Mouse (Mus musculus) small intestine, adult 2 months (tissue): ENCODE data around the gene Gm20388. TPM values are rescaled to one million over a fixed set of nuclear protein-coding genes. Genes with fewer than 3 reads are reported as not detected.

Source experiments
- H3K27ac ChIP-seq: fragments of 200-500 bp; 2 replicates; pipeline ENCODE4 v1.5.1; 2012; ENCODE audit warnings: low read depth, low read length, control low read depth, inconsistent platforms; ENCODE audit not compliant: insufficient read depth
- H3K27me3 ChIP-seq: fragments of 200-500 bp; 2 replicates; pipeline ENCODE4 v1.6.1; 2012; ENCODE audit warnings: mild to moderate bottlenecking, moderate library complexity, low read length, inconsistent platforms; ENCODE audit not compliant: control insufficient read depth, insufficient read depth
- H3K36me3 ChIP-seq: fragments of 200-500 bp; 2 replicates; pipeline ENCODE4 v1.6.1; 2012; ENCODE audit warnings: mild to moderate bottlenecking, low read length, control low read depth, inconsistent platforms; ENCODE audit not compliant: control insufficient read depth, insufficient read depth
- H3K4me1 ChIP-seq: fragments of 200-500 bp; 2 replicates; pipeline ENCODE4 v1.6.1; 2012; ENCODE audit warnings: low read length, inconsistent platforms, mixed read lengths; ENCODE audit not compliant: control insufficient read depth, insufficient read depth, insufficient read length
- H3K4me3 ChIP-seq: fragments of 200-500 bp; 2 replicates; pipeline ENCODE4 v1.5.1; 2012; ENCODE audit warnings: low read depth, mild to moderate bottlenecking, control low read depth, inconsistent platforms, low read length, moderate library complexity
- CTCF ChIP-seq: fragments of 200-500 bp; IDR thresholded peaks from 2 replicates; pipeline ENCODE4 v1.5.1; 2012; ENCODE audit warnings: low read depth, mild to moderate bottlenecking, control low read depth, inconsistent platforms, low read length, moderate library complexity, mixed read lengths; ENCODE audit not compliant: insufficient replicate concordance, insufficient read length; ENCODE audit errors: extremely low read depth
- POLR2A ChIP-seq: fragments of 200-500 bp; IDR thresholded peaks from 2 replicates; pipeline ENCODE4 v1.6.1; 2012; ENCODE audit warnings: low read depth, mild to moderate bottlenecking, control low read depth, inconsistent platforms, low read length, moderate library complexity
- WGBS: fragments of 180-500 bp; shearing (Covaris S2); methylation state at CpG from one replicate; pipeline ENCODE4 v1.1.7; 2018; 5-methylcytosine and 5-hydroxymethylcytosine counted together
- polyA plus RNA-seq: library from polyadenylated mRNA; depleted of rRNA; stranded (reverse); fragments of >200 nt; gene quantifications from 2 replicates; pipeline ENCODE4 v1.2.3, GENCODE M21; 2012

The Gm20388 gene
- polyA plus RNA-seq, 1 experiment = 37.3 TPM

GRCm38 (mm10) chr8:122912150-122912549, 3001.5 kb downstream of the Gm20388 start:
- TF ChIP-seq POLR2A = no peak
- TF ChIP-seq CTCF = no peak
- H3K4me1 ChIP-seq = peaks cover 3% of the 10 kb centered on the region; the same call in 1 of the 2 replicates
- no peak overlapping the region for H3K27ac ChIP-seq
- 62% methylated on average over 3 of the region's 3 CpGs for WGBS
- H3K27me3 ChIP-seq = no peaks in the 10 kb centered on the region
- peaks cover 29% of the 10 kb centered on the region for H3K36me3 ChIP-seq
- no peak overlapping the region for H3K4me3 ChIP-seq

GRCm38 (mm10) chr8:122912871-122913270, 3002.2 kb downstream of the Gm20388 start:
- H3K36me3 ChIP-seq = peaks cover 25% of the 10 kb centered on the region
- no peaks in the 10 kb centered on the region for H3K27me3 ChIP-seq
- no peak overlapping the region for H3K4me3 ChIP-seq
- H3K4me1 ChIP-seq = peaks cover 8% of the 10 kb centered on the region
- WGBS = 91% methylated on average over 4 of the region's 4 CpGs
- TF ChIP-seq CTCF = no peak
- no peak overlapping the region for H3K27ac ChIP-seq

- Histone ChIP-seq H3K27ac (no peak overlapping the region), H3K36me3 (peaks cover 19% of the 10 kb centered on the region), H3K4me1 (peaks cover 22% of the 10 kb centered on the region), H3K27me3 (no peaks in the 10 kb centered on the region), H3K4me3 (no peak overlapping the region)
- TF ChIP-seq POLR2A = no peak
- TF ChIP-seq CTCF = no peak
- WGBS = 45% methylated on average over 3 of the region's 3 CpGs
These were observed 3006.1 kb downstream of the Gm20388 start for GRCm38 (mm10) chr8:122916766-122917165.

- Histone ChIP-seq H3K4me1 (peaks cover 22% of the 10 kb centered on the region), H3K36me3 (peaks cover 14% of the 10 kb centered on the region), H3K4me3 (no peak overlapping the region), H3K27ac (no peak overlapping the region), H3K27me3 (no peaks in the 10 kb centered on the region)
- TF ChIP-seq POLR2A (no peak), CTCF (no peak)
- 39% methylated on average over 11 of the region's 11 CpGs for WGBS
These were observed 3007.1 kb downstream of the Gm20388 start for GRCm38 (mm10) chr8:122917531-122918392.

- TF ChIP-seq POLR2A = no peak
- no peak for TF ChIP-seq CTCF
- H3K27ac ChIP-seq = no peak overlapping the region
- peaks cover 22% of the 10 kb centered on the region for H3K4me1 ChIP-seq
- no peaks in the 10 kb centered on the region for H3K27me3 ChIP-seq
- H3K4me3 ChIP-seq = no peak overlapping the region
- WGBS = 63% methylated on average over 7 of the region's 7 CpGs
- H3K36me3 ChIP-seq = peaks cover 12% of the 10 kb centered on the region
These were observed 3007.9 kb downstream of the Gm20388 start for GRCm38 (mm10) chr8:122918438-122919107.

GRCm38 (mm10) chr8:122920890-122921289, 3010.2 kb downstream of the Gm20388 start:
- no peak overlapping the region for H3K27ac ChIP-seq
- no peak overlapping the region for H3K4me3 ChIP-seq
- TF ChIP-seq CTCF (no peak), POLR2A (no peak)
- WGBS = 86% methylated on average over 7 of the region's 7 CpGs
- H3K36me3 ChIP-seq = no peaks in the 10 kb centered on the region
- H3K4me1 ChIP-seq = peaks cover 27% of the 10 kb centered on the region
- no peaks in the 10 kb centered on the region for H3K27me3 ChIP-seq

GRCm38 (mm10) chr8:122922945-122923344, 3012.3 kb downstream of the Gm20388 start:
- H3K4me3 ChIP-seq = no peak overlapping the region
- peaks cover 27% of the 10 kb centered on the region for H3K4me1 ChIP-seq
- TF ChIP-seq POLR2A = no peak
- TF ChIP-seq CTCF = no peak
- 83% methylated on average over 3 of the region's 3 CpGs for WGBS
- no peaks in the 10 kb centered on the region for H3K27me3 ChIP-seq
- H3K36me3 ChIP-seq = peaks cover 4% of the 10 kb centered on the region; the same call in 1 of the 2 replicates
- H3K27ac ChIP-seq = no peak overlapping the region
